Mouse (Mus musculus) CH12.LX (cell line): ENCODE results near the gene Spock3.
"Not testable (repeated sequence)": the region's sequence is repeated elsewhere in the genome, so short reads cannot be mapped to it uniquely, and the experiment has no call there.

ENCODE experiments used
- POLR2AphosphoS2 ChIP-seq: IDR thresholded peaks from 2 replicates; pipeline ENCODE4 v1.6.1; 2011; ENCODE audit warnings: low read depth, low read length, improper control_type of control experiment
- RCOR1 ChIP-seq: conservative IDR thresholded peaks from 2 replicates; pipeline ENCODE4 v1.6.1; 2012; ENCODE audit warnings: low read depth, mild to moderate bottlenecking, inconsistent platforms, low read length, improper control_type of control experiment

DNA sequence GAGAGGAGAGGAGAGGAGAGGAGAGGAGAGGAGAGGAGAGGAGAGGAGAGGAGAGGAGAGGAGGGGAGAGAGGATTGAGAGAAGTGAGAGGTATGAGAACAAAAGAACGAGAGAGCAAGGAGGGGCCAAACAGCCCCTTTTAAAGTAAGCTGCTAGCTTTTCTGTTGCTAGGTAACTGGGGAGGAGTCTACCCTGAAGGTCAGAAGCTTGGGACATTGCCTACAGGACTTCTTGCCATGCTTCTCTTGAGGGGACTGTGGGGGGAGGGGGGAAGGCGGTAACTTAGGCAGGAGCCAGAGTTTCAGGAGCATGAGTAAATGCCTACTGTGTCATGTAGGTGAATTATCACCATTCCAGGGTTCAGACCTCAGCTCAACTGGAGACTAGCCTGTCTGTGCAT is 213.1 kb downstream of the Spock3 start:
- not testable (repeated sequence) for TF ChIP-seq RCOR1, POLR2AphosphoS2
